Mouse (Mus musculus): ENCODE results near the gene Snx9. TPM values are rescaled to one million over a fixed set of nuclear protein-coding genes. Genes with fewer than 3 reads are reported as not detected.
A peak's percentile ranks its signal among the peaks of the same experiment; 100 is the strongest.

The Snx9 gene
- polyA plus RNA-seq, 1 experiment from 2014 or later = 91.4 TPM

- no peak overlapping the region for H3K4me3 ChIP-seq (ENCODE audit: low read depth, low read length)
- no peak for ATAC-seq
These were observed 135.3 kb downstream of the Snx9 start for GRCm38 (mm10) chr17:5976221-5977055.

GRCm38 (mm10) chr17:5977056-5977920 lies 136.2 kb downstream of the Snx9 start:
- WGBS = 55% methylated on average over 16 of the region's 16 CpGs
- ATAC-seq = peak; percentile 31
- Histone ChIP-seq H3K27me3 (replicated peaks; ENCODE audit: control insufficient read depth, insufficient read depth, low read length) (no peaks in the 10 kb centered on the region), H3K9ac (ENCODE audit: low read depth, low read length) (no peak overlapping the region), H3K4me2 (replicated peaks; ENCODE audit: low read depth) (peak overlapping the region; percentile 41), H3K36me3 (ENCODE audit: control insufficient read depth, insufficient read depth) (no peaks in the 10 kb centered on the region), H3K4me1 (replicated peaks; ENCODE audit: control insufficient read depth, insufficient read depth, low read length) (peaks cover 17% of the 10 kb centered on the region; the same call in 1 of the 2 replicates), H3K27ac (ENCODE audit: low read depth, low read length) (peak overlapping the region; percentile 60; the same call in 1 of the 2 replicates), H3K4me3 (ENCODE audit: low read depth, low read length) (no peak overlapping the region), H3K9me3 (ENCODE audit: control insufficient read depth) (no peaks in the 10 kb centered on the region)
- TF ChIP-seq CTCF (IDR thresholded peaks at IDR 0.05; ENCODE audit: low read depth) = no peak

More at GRCm38 (mm10) chr17:5976221-5977055, 135.3 kb downstream of the Snx9 start:
- WGBS = 50% methylated on average over 20 of the region's 20 CpGs
- Histone ChIP-seq H3K4me2 (replicated peaks; ENCODE audit: low read depth) (peak overlapping the region; percentile 44), H3K27ac (ENCODE audit: low read depth, low read length) (peak overlapping the region; percentile 60), H3K36me3 (ENCODE audit: control insufficient read depth, insufficient read depth) (no peaks in the 10 kb centered on the region), H3K9ac (ENCODE audit: low read depth, low read length) (no peak overlapping the region), H3K9me3 (ENCODE audit: control insufficient read depth) (no peaks in the 10 kb centered on the region), H3K27me3 (replicated peaks; ENCODE audit: control insufficient read depth, insufficient read depth, low read length) (no peaks in the 10 kb centered on the region), H3K4me1 (replicated peaks; ENCODE audit: control insufficient read depth, insufficient read depth, low read length) (peaks cover 17% of the 10 kb centered on the region; the same call in 1 of the 2 replicates)
- no peak for TF ChIP-seq CTCF (IDR thresholded peaks at IDR 0.05; ENCODE audit: low read depth)

GRCm38 (mm10) chr17:5977921-5978504 lies 136.9 kb downstream of the Snx9 start:
- Histone ChIP-seq H3K27me3 (replicated peaks; ENCODE audit: control insufficient read depth, insufficient read depth, low read length) (no peaks in the 10 kb centered on the region), H3K27ac (ENCODE audit: low read depth, low read length) (peak overlapping the region; percentile 60; the same call in 1 of the 2 replicates), H3K4me3 (ENCODE audit: low read depth, low read length) (no peak overlapping the region), H3K9me3 (ENCODE audit: control insufficient read depth) (no peaks in the 10 kb centered on the region), H3K36me3 (ENCODE audit: control insufficient read depth, insufficient read depth) (no peaks in the 10 kb centered on the region), H3K4me1 (replicated peaks; ENCODE audit: control insufficient read depth, insufficient read depth, low read length) (peaks cover 17% of the 10 kb centered on the region; the same call in 1 of the 2 replicates), H3K9ac (ENCODE audit: low read depth, low read length) (no peak overlapping the region), H3K4me2 (replicated peaks; ENCODE audit: low read depth) (no peak overlapping the region; the same call in 1 of the 2 replicates)
- ATAC-seq = no peak
- no peak for TF ChIP-seq CTCF (IDR thresholded peaks at IDR 0.05; ENCODE audit: low read depth)
- WGBS = 70% methylated on average over 8 of the region's 8 CpGs

- H3K9me3 ChIP-seq (ENCODE audit: control insufficient read depth) = no peaks in the 10 kb centered on the region
- no peak overlapping the region; the same call in 1 of the 2 replicates for H3K4me2 ChIP-seq (replicated peaks; ENCODE audit: low read depth)
- no peaks in the 10 kb centered on the region for H3K27me3 ChIP-seq (replicated peaks; ENCODE audit: control insufficient read depth, insufficient read depth, low read length)
- 54% methylated on average over 10 of the region's 10 CpGs for WGBS
- peaks cover 17% of the 10 kb centered on the region; the same call in 1 of the 2 replicates for H3K4me1 ChIP-seq (replicated peaks; ENCODE audit: control insufficient read depth, insufficient read depth, low read length)
- TF ChIP-seq CTCF (IDR thresholded peaks at IDR 0.05; ENCODE audit: low read depth) = no peak
- no peak overlapping the region for H3K27ac ChIP-seq (ENCODE audit: low read depth, low read length)
- no peak overlapping the region for H3K4me3 ChIP-seq (ENCODE audit: low read depth, low read length)
- no peaks in the 10 kb centered on the region for H3K36me3 ChIP-seq (ENCODE audit: control insufficient read depth, insufficient read depth)
- H3K9ac ChIP-seq (ENCODE audit: low read depth, low read length) = no peak overlapping the region
- no peak for ATAC-seq
These were observed 137.5 kb downstream of the Snx9 start for GRCm38 (mm10) chr17:5978505-5979077.

GRCm38 (mm10) chr17:5980860-5981259 lies 139.7 kb downstream of the Snx9 start:
- Histone ChIP-seq H3K27ac (ENCODE audit: low read depth, low read length) (no peak overlapping the region), H3K4me3 (ENCODE audit: low read depth, low read length) (no peak overlapping the region), H3K4me1 (replicated peaks; ENCODE audit: control insufficient read depth, insufficient read depth, low read length) (peaks cover 17% of the 10 kb centered on the region; the same call in 1 of the 2 replicates), H3K27me3 (replicated peaks; ENCODE audit: control insufficient read depth, insufficient read depth, low read length) (no peaks in the 10 kb centered on the region), H3K9me3 (ENCODE audit: control insufficient read depth) (no peaks in the 10 kb centered on the region), H3K4me2 (replicated peaks; ENCODE audit: low read depth) (no peak overlapping the region), H3K9ac (ENCODE audit: low read depth, low read length) (no peak overlapping the region), H3K36me3 (ENCODE audit: control insufficient read depth, insufficient read depth) (no peaks in the 10 kb centered on the region)
- ATAC-seq = no peak
- TF ChIP-seq CTCF (IDR thresholded peaks at IDR 0.05; ENCODE audit: low read depth) = peak; percentile 76
- WGBS = 33% methylated on average over 6 of the region's 6 CpGs

Other genes with a start within 250 kb of the Snx9 start
- 2.1 and 2.6 TPM in 2 replicates for gene Synj2, start 100.0 kb downstream of the Snx9 start, polyA plus RNA-seq (2015; fragmentation: Nextera tagmentation; extraction: Ambion mirVana)
- gene Serac1, start 238.4 kb downstream of the Snx9 start, polyA plus RNA-seq (2015; fragmentation: Nextera tagmentation; extraction: Ambion mirVana) = 2.5 and 2.7 TPM in 2 replicates
- gene Gtf2h5, start 238.5 kb downstream of the Snx9 start, polyA plus RNA-seq (2015; fragmentation: Nextera tagmentation; extraction: Ambion mirVana) = 145 and 157 TPM in 2 replicates

Measured in intestine, postnatal 0 days (tissue).